In the genomic region with DNA sequence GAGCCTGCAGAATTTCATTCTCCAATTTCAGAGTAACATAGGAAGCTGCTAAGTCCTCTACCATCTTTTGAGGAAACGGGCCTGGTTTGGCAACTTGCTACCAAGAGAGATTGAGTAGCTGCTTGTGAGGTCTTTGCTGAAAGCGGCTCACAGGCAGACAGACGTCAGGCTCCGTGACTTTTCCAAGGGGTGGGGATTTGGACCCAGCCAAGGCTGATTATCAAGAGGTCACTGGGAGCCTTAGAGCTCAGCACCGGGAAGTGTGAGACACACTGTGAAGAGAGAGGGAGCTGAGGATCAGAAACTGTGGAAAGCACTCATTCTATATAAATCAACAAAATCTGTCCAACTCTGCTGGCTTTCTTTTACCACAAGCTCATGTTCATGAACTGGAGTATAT, we compare ENCODE assay signal across 8 mouse cellular contexts. TPM values are rescaled to one million over a fixed set of nuclear protein-coding genes. Genes with fewer than 3 reads are reported as not detected.
A peak's percentile ranks its signal among the peaks of the same experiment; 100 is the strongest.
DNase-seq lines count a peak whose midpoint lies in the region.

No protein-coding gene starts in this region.

- peak; percentile 34 for DNase-seq in gastrocnemius, adult 18-20 months (ENCODE audit: low spot score)
- no peak for DNase-seq in gastrocnemius, adult 8-10 months (ENCODE audit: low spot score in 2 of 2)
- DNase-seq in gastrocnemius, postnatal 25 days = peak; percentile 38
- peak; percentile 23 to 26 for DNase-seq in heart, postnatal 36 days
- peak; percentile 50 for DNase-seq in skeletal muscle tissue, adult 2 months (ENCODE audit: low read depth, low spot score)
- DNase-seq in urinary bladder, postnatal 36 days (ENCODE audit: low spot score in 2 of 2) = no peak
- DNase-seq in frontal cortex, adult 2 months (ENCODE audit: extremely low spot score in 1 of 2, low spot score in 1 of 2) = no peak
- no peak for DNase-seq in left cerebral cortex, postnatal 14 days (ENCODE audit: low spot score in 2 of 2)

- intact Hi-C loops in heart, postnatal 36 days (cut with DNase I) = no loop called here
- intact Hi-C loops in left cerebral cortex, postnatal 14 days (cut with DNase I) = no loop called here

RNA-seq across cellular contexts. Expression of a gene that starts 0.9 kb away (rescaled TPM):
- total RNA-seq in gastrocnemius, adult 18-20 months (2021) = under 1 TPM; 0.37 to 0.83 TPM
- under 1 TPM; 0.46 to 0.56 (median 0.48) TPM for total RNA-seq in gastrocnemius, adult 8-10 months (2022)
- 1 to 10 TPM; 1.1 to 1.4 TPM for total RNA-seq in gastrocnemius, postnatal 25 days (2021)
- under 1 TPM; 0.46 to 0.92 TPM for total RNA-seq in heart, postnatal 36 days (2021)
- polyA plus RNA-seq in frontal cortex, adult 2 months (2012; rRNA removed) = 0.08 and 0.16 TPM in 2 replicates
- total RNA-seq in left cerebral cortex, postnatal 14 days (2021) = under 1 TPM; 0.15 to 0.22 TPM

Comparison
In these comparisons a context has a peak if more than half of its experiments do, and no peak if none do; other contexts are left out.
1. DNase-seq: peak in gastrocnemius, adult 18-20 months (single experiment), gastrocnemius, postnatal 25 days (single experiment), heart, postnatal 36 days (2 of 2) and skeletal muscle tissue, adult 2 months (single experiment); none in gastrocnemius, adult 8-10 months (0 of 2), urinary bladder, postnatal 36 days (0 of 2), frontal cortex, adult 2 months (0 of 2) and left cerebral cortex, postnatal 14 days (0 of 2).